Mouse (Mus musculus) limb, embryonic 12.5 days (tissue): ENCODE results near the gene Gpr162. TPM values are rescaled to one million over a fixed set of nuclear protein-coding genes. Genes with fewer than 3 reads are reported as not detected.
A peak's percentile ranks its signal among the peaks of the same experiment; 100 is the strongest.

ENCODE experiments used
- ATAC-seq: fragments of 200-750 bp; cut with Nextera tagmentation; 2 replicates; pipeline ENCODE4 v1.8.0; 2017; ENCODE audit warnings: low read depth, moderate TSS enrichment; ENCODE audit not compliant: insufficient number of reproducible peaks, insufficient read depth, low FRiP score, low TSS enrichment
- H3K27ac ChIP-seq: fragments of 300-500 bp; sonication (generic); 2 replicates; pipeline ENCODE4 v1.5.1; 2016; ENCODE audit warnings: mild to moderate bottlenecking, moderate library complexity
- H3K27me3 ChIP-seq: fragments of 300-500 bp; sonication (generic); 2 replicates; pipeline ENCODE4 v1.6.1; 2016; ENCODE audit warnings: mild to moderate bottlenecking, moderate library complexity
- H3K36me3 ChIP-seq: fragments of 300-500 bp; sonication (generic); 2 replicates; pipeline ENCODE4 v1.6.1; 2016; ENCODE audit warnings: mild to moderate bottlenecking, moderate library complexity
- H3K4me1 ChIP-seq: fragments of 300-500 bp; sonication (generic); replicated peaks from 2 replicates; pipeline ENCODE4 v1.6.1; 2016
- H3K4me2 ChIP-seq: fragments of 300-500 bp; sonication (generic); 2 replicates; pipeline ENCODE4 v1.6.1; 2016; ENCODE audit warnings: mild to moderate bottlenecking, moderate library complexity
- H3K4me3 ChIP-seq: fragments of 300-500 bp; sonication (generic); replicated peaks from 2 replicates; pipeline ENCODE4 v1.5.1; 2016; ENCODE audit warnings: mild to moderate bottlenecking
- H3K9ac ChIP-seq: fragments of 300-500 bp; sonication (generic); replicated peaks from 2 replicates; pipeline ENCODE4 v1.6.1; 2016; ENCODE audit warnings: mild to moderate bottlenecking, moderate library complexity
- H3K9me3 ChIP-seq: fragments of 300-500 bp; sonication (generic); 2 replicates; pipeline ENCODE4 v1.6.1; 2016; ENCODE audit warnings: mild to moderate bottlenecking, moderate library complexity
- WGBS: fragments of 180-500 bp; shearing (Covaris S2); methylation state at CpG from one replicate; pipeline ENCODE4 v1.1.7; 2016; 5-methylcytosine and 5-hydroxymethylcytosine counted together
- polyA plus RNA-seq: library from polyadenylated mRNA; unstranded; fragments of >200 nt; fragmentation: Nextera tagmentation; extraction: Ambion mirVana; gene quantifications from 2 replicates; pipeline ENCODE4 v1.2.1, GENCODE M21; 2016

Gene Gpr162
- polyA plus RNA-seq, 1 experiment from 2014 or later = 2.5 TPM

DNA sequence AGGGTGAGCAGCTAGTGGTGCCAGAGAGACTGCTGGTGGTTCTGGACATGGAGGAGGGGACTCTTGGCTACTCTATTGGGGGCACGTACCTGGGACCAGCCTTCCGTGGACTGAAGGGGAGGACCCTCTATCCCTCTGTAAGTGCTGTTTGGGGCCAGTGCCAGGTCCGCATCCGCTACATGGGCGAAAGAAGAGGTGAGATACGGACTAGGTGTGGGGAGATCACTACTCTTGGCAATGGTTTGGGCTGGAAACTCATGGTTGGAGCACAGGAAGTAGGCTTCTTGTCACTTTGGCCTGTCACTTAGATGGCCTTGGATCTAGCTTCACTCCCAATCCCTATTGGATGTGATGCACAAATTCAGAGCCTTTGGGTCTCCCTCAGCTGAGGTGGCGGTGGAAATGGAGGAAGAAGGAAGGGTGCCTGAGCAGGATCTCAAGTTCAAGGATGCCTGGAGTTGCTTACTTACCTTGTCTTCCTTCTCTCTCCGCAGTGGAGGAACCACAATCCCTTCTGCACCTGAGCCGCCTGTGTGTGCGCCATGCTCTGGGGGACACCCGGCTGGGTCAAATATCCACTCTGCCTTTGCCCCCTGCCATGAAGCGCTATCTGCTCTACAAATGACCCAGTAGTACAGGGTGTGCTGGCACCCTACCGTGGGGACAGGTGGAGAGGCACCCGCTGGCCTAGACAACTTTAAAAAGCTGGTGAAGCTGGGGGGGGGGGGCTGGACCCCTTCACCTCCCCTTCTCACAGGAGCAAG lies 53.8 kb downstream of the Gpr162 start:
- H3K4me1 ChIP-seq = peaks cover 65% of the 10 kb centered on the region
- H3K27me3 ChIP-seq = no peaks in the 10 kb centered on the region
- H3K4me3 ChIP-seq = peak overlapping the region; percentile 60
- H3K9ac ChIP-seq = peak overlapping the region; percentile 68
- H3K27ac ChIP-seq = peak overlapping the region; percentile 92
- 48% methylated on average over 14 of the region's 14 CpGs for WGBS
- peaks cover 28% of the 10 kb centered on the region for H3K36me3 ChIP-seq
- no peak for ATAC-seq
- H3K9me3 ChIP-seq = no peaks in the 10 kb centered on the region
- H3K4me2 ChIP-seq = peak overlapping the region; percentile 97

DNA sequence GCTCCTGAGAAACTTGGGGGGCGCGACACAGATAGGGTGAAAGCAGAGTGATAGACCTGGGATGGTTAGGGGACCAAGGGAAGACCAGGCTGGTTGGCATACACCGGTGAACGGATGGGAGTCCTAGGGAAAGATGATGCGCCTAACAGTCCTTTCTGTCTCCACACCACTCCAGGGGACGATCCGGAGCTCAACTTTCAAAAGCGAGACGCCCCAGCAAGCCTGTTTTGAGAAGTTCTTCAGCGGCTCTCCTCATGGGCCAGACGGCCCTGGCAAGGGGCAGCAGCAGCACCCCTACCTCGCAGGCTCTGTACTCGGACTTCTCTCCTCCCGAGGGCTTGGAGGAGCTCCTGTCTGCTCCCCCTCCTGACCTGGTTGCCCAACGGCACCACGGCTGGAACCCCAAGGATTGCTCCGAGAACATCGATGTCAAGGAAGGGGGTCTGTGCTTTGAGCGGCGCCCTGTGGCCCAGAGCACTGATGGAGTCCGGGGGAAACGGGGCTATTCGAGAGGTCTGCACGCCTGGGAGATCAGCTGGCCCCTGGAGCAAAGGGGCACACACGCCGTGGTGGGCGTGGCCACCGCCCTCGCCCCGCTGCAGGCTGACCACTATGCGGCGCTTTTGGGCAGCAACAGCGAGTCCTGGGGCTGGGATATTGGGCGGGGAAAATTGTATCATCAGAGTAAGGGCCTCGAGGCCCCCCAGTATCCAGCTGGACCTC lies 54.6 kb downstream of the Gpr162 start:
- under 1% methylated on average over 35 of the region's 35 CpGs for WGBS
- Histone ChIP-seq H3K36me3 (peaks cover 27% of the 10 kb centered on the region), H3K4me2 (peak overlapping the region; percentile 97), H3K4me1 (peaks cover 58% of the 10 kb centered on the region), H3K9me3 (no peaks in the 10 kb centered on the region), H3K4me3 (peak overlapping the region; percentile 60), H3K9ac (peak overlapping the region; percentile 68), H3K27ac (peak overlapping the region; percentile 92), H3K27me3 (no peaks in the 10 kb centered on the region)
- ATAC-seq = no peak

Other genes starting within 250 kb of the Gpr162 start
- 0.08 TPM in 1 of 2 replicates, not detected in the other for gene C1s2, start 227.9 kb downstream of the Gpr162 start, polyA plus RNA-seq
- gene Lpcat3, start 201.0 kb downstream of the Gpr162 start, polyA plus RNA-seq = 46.9 and 49.1 TPM in 2 replicates
- 199 and 219 TPM in 2 replicates for gene Emg1, start 151.8 kb downstream of the Gpr162 start, polyA plus RNA-seq
- gene Phb2, start 151.6 kb downstream of the Gpr162 start, polyA plus RNA-seq = 358 and 367 TPM in 2 replicates
- 6.0 and 6.4 TPM in 2 replicates for gene Ptpn6, start 125.3 kb downstream of the Gpr162 start, polyA plus RNA-seq
- gene Grcc10, start 122.6 kb downstream of the Gpr162 start, polyA plus RNA-seq = 479 and 511 TPM in 2 replicates
- not detected in 2 replicates for gene Gm45234, start 108.0 kb downstream of the Gpr162 start, polyA plus RNA-seq
- 17.1 and 17.4 TPM in 2 replicates for gene Atn1, start 107.5 kb downstream of the Gpr162 start, polyA plus RNA-seq
- gene Eno2, start 94.3 kb downstream of the Gpr162 start, polyA plus RNA-seq = 4.8 TPM in 2 replicates
- gene Lrrc23, start 84.3 kb downstream of the Gpr162 start, polyA plus RNA-seq = 0.38 and 0.88 TPM in 2 replicates
- 8.7 and 9.1 TPM in 2 replicates for gene Spsb2, start 55.3 kb downstream of the Gpr162 start, polyA plus RNA-seq
- gene Tpi1, start 49.7 kb downstream of the Gpr162 start, polyA plus RNA-seq = 714 and 740 TPM in 2 replicates
- gene Usp5, start 34.5 kb downstream of the Gpr162 start, polyA plus RNA-seq = 191 and 196 TPM in 2 replicates
- gene Cdca3, start 34.4 kb downstream of the Gpr162 start, polyA plus RNA-seq = 200 and 202 TPM in 2 replicates
- gene Gnb3, start 23.7 kb downstream of the Gpr162 start, polyA plus RNA-seq = 0.81 and 1.0 TPM in 2 replicates
- gene P3h3, start 6.2 kb downstream of the Gpr162 start, polyA plus RNA-seq = 59.8 and 61.4 TPM in 2 replicates
- gene Cd4, start 24.2 kb upstream of the Gpr162 start, polyA plus RNA-seq = 0.15 TPM in 1 of 2 replicates, not detected in the other
- gene Lag3, start 47.7 kb upstream of the Gpr162 start, polyA plus RNA-seq = 2.2 TPM in 2 replicates
- gene Ptms, start 56.1 kb upstream of the Gpr162 start, polyA plus RNA-seq = 325 and 346 TPM in 2 replicates
- 401 and 407 TPM in 2 replicates for gene Mlf2, start 67.4 kb upstream of the Gpr162 start, polyA plus RNA-seq
- gene Cops7a, start 101.6 kb upstream of the Gpr162 start, polyA plus RNA-seq = 114 and 124 TPM in 2 replicates
- gene Pianp, start 132.7 kb upstream of the Gpr162 start, polyA plus RNA-seq = 5.0 and 5.8 TPM in 2 replicates
- 18.5 and 24.7 TPM in 2 replicates for gene Zfp384, start 145.2 kb upstream of the Gpr162 start, polyA plus RNA-seq
- 170 and 177 TPM in 2 replicates for gene Ing4, start 175.8 kb upstream of the Gpr162 start, polyA plus RNA-seq
- gene Acrbp, start 185.7 kb upstream of the Gpr162 start, polyA plus RNA-seq = 17.6 and 18.3 TPM in 2 replicates
- 0.18 and 0.20 TPM in 2 replicates for gene Lpar5, start 203.9 kb upstream of the Gpr162 start, polyA plus RNA-seq
- gene Chd4, start 232.0 kb upstream of the Gpr162 start, polyA plus RNA-seq = 106 and 109 TPM in 2 replicates